Mouse (Mus musculus): Measurements from ENCODE around the gene Lgals8. TPM values are rescaled to one million over a fixed set of nuclear protein-coding genes. Genes with fewer than 3 reads are reported as not detected.
A peak's percentile ranks its signal among the peaks of the same experiment; 100 is the strongest.

The Lgals8 gene
- polyA plus RNA-seq, 1 experiment from 2014 or later = 14.8 TPM

- Histone ChIP-seq H3K27ac (peak within 1 kb of the TSS; percentile 72), H3K4me1 (peaks cover 22% of the 10 kb centered on the region), H3K9ac (peak within 1 kb of the TSS; percentile 81), H3K9me3 (replicated peaks) (no peaks in the 10 kb centered on the region), H3K4me2 (peak within 1 kb of the TSS; percentile 91), H3K4me3 (peak within 1 kb of the TSS; percentile 90), H3K27me3 (replicated peaks) (peaks cover 12% of the 10 kb centered on the region; the same call in 1 of the 2 replicates), H3K36me3 (peaks cover 33% of the 10 kb centered on the region)
- WGBS (ENCODE audit: insufficient replicate concordance) = under 1% methylated on average over 43 of the region's 43 CpGs
- peak; percentile 94 for ATAC-seq
Observed at GRCm38 (mm10) chr13:12394609-12395505, 69.9 kb downstream of the Lgals8 start, which contains the start of gene Heatr1. Heatr1 (plus strand) TSS chr13:12395027.

Other genes starting within 250 kb of the Lgals8 start
- gene Mtr, start 206.8 kb downstream of the Lgals8 start, polyA plus RNA-seq (2016; fragmentation: Nextera tagmentation; extraction: Ambion mirVana) = 14.1 and 16.6 TPM in 2 replicates
- 1.7 and 4.0 TPM in 2 replicates for gene Actn2, start 124.2 kb downstream of the Lgals8 start, polyA plus RNA-seq (2016; fragmentation: Nextera tagmentation; extraction: Ambion mirVana)
- gene Heatr1, start 69.9 kb downstream of the Lgals8 start, polyA plus RNA-seq (2016; fragmentation: Nextera tagmentation; extraction: Ambion mirVana) = 30.3 and 33.1 TPM in 2 replicates
- gene Edaradd, start 55.5 kb upstream of the Lgals8 start, polyA plus RNA-seq (2016; fragmentation: Nextera tagmentation; extraction: Ambion mirVana) = 0.08 and 0.24 TPM in 2 replicates
- 2.1 TPM in 2 replicates for gene Ero1lb, start 100.9 kb upstream of the Lgals8 start, polyA plus RNA-seq (2016; fragmentation: Nextera tagmentation; extraction: Ambion mirVana)

All from liver, embryonic 12.5 days (tissue).